Mouse (Mus musculus) limb, embryonic 14.5 days (tissue): Measurements from ENCODE around the gene Ablim1. TPM values are rescaled to one million over a fixed set of nuclear protein-coding genes. Genes with fewer than 3 reads are reported as not detected.

Experiments
- ATAC-seq: fragments of 200-750 bp; cut with Nextera tagmentation; 2 replicates; pipeline ENCODE4 v1.8.0; 2017; ENCODE audit warnings: low read depth, moderate number of reproducible peaks, moderate TSS enrichment; ENCODE audit not compliant: low FRiP score
- DNase-seq: peaks from one replicate; pipeline ENCODE4 v3.0.0-alpha.2; 2015; ENCODE audit warnings: low spot score
- H3K27ac ChIP-seq: fragments of 300-500 bp; sonication (generic); replicated peaks from 2 replicates; pipeline ENCODE4 v1.5.1; 2014; ENCODE audit warnings: low read depth, mild to moderate bottlenecking, low read length, moderate library complexity, mixed read lengths
- H3K27me3 ChIP-seq: fragments of 300-500 bp; sonication (generic); 2 replicates; pipeline ENCODE4 v1.6.1; 2014; ENCODE audit warnings: low read length, mixed read lengths; ENCODE audit not compliant: control insufficient read depth, insufficient read depth
- H3K36me3 ChIP-seq: fragments of 300-500 bp; sonication (generic); 2 replicates; pipeline ENCODE4 v1.6.1; 2014; ENCODE audit warnings: mild to moderate bottlenecking, low read length, moderate library complexity, mixed read lengths; ENCODE audit not compliant: control insufficient read depth, insufficient read depth
- H3K4me1 ChIP-seq: fragments of 300-500 bp; sonication (generic); 2 replicates; pipeline ENCODE4 v1.6.1; 2014; ENCODE audit warnings: antibody characterized with exemption, low read length, mixed read lengths; ENCODE audit not compliant: control insufficient read depth, insufficient read depth
- H3K4me2 ChIP-seq: fragments of 300-500 bp; sonication (generic); replicated peaks from 2 replicates; pipeline ENCODE4 v1.6.1; 2014; ENCODE audit warnings: low read depth, mild to moderate bottlenecking, low read length, moderate library complexity; ENCODE audit not compliant: severe bottlenecking
- H3K4me3 ChIP-seq: fragments of 300-500 bp; sonication (generic); replicated peaks from 2 replicates; pipeline ENCODE4 v1.5.1; 2014; ENCODE audit warnings: low read length
- H3K9ac ChIP-seq: fragments of 300-500 bp; sonication (generic); 2 replicates; pipeline ENCODE4 v1.6.1; 2014; ENCODE audit warnings: mild to moderate bottlenecking, low read depth, low read length, moderate library complexity; ENCODE audit not compliant: severe bottlenecking
- H3K9me3 ChIP-seq: fragments of 300-500 bp; sonication (generic); 2 replicates; pipeline ENCODE4 v1.6.1; 2016; ENCODE audit warnings: low read length; ENCODE audit not compliant: control insufficient read depth
- POLR2A ChIP-seq: fragments of 200-500 bp; IDR thresholded peaks from 2 replicates; pipeline ENCODE4 v1.8.0; 2012; ENCODE audit warnings: inconsistent platforms, mild to moderate bottlenecking, moderate library complexity, borderline replicate concordance; ENCODE audit not compliant: insufficient read depth, insufficient read length; ENCODE audit errors: extremely low read depth
- WGBS: fragments of 180-500 bp; shearing (Covaris S2); extraction: QIAGEN DNeasy Blood & Tissue Kit; methylation state at CpG from one replicate; pipeline ENCODE4 v1.1.7; 2014; 5-methylcytosine and 5-hydroxymethylcytosine counted together
- polyA plus RNA-seq, 2 experiments: library from polyadenylated mRNA; depleted of rRNA in 1 of 2; stranded (reverse) in 1 of 2; unstranded in 1 of 2; fragments of >200 nt; fragmentation: Nextera tagmentation in 1 of 2; extraction: Ambion mirVana in 1 of 2; gene quantifications; 2 replicates each; pipeline versions ENCODE4 v1.2.1 to v1.2.3; 2012 to 2014

Gene Ablim1
- polyA plus RNA-seq, 2 experiments = 30.6 to 76.9 TPM

DNA sequence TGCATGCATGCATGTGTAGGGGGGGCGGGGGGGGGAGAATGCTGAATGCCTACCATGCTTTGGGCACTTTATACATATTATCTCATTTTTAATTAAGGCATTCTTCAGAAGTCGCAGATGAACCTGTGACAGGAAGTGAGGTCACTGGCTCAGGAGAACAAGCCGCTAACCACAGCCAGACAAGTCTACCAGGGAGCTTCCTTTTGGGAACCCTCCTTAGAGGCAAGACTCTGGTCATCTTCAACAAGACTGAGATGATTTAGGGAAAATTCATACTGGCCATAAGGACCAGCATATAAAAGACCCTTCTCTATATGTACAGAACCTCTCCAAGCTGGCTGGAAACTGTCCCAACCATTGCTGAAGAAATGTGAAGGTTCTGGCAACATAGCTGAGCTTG, 195.1 kb downstream of the Ablim1 start:
- Histone ChIP-seq H3K36me3 (no peaks in the 10 kb centered on the region), H3K9me3 (no peaks in the 10 kb centered on the region), H3K27me3 (no peaks in the 10 kb centered on the region), H3K27ac (peak overlapping the region; percentile 83), H3K4me1 (peaks cover 42% of the 10 kb centered on the region), H3K4me2 (peak overlapping the region; percentile 47; the same call in 1 of the 2 replicates), H3K4me3 (no peak overlapping the region), H3K9ac (no peak overlapping the region)
- no peak for TF ChIP-seq POLR2A
- ATAC-seq = no peak
- DNase-seq = no peak
- WGBS = 63% methylated on average over 3 of the region's 3 CpGs

DNA sequence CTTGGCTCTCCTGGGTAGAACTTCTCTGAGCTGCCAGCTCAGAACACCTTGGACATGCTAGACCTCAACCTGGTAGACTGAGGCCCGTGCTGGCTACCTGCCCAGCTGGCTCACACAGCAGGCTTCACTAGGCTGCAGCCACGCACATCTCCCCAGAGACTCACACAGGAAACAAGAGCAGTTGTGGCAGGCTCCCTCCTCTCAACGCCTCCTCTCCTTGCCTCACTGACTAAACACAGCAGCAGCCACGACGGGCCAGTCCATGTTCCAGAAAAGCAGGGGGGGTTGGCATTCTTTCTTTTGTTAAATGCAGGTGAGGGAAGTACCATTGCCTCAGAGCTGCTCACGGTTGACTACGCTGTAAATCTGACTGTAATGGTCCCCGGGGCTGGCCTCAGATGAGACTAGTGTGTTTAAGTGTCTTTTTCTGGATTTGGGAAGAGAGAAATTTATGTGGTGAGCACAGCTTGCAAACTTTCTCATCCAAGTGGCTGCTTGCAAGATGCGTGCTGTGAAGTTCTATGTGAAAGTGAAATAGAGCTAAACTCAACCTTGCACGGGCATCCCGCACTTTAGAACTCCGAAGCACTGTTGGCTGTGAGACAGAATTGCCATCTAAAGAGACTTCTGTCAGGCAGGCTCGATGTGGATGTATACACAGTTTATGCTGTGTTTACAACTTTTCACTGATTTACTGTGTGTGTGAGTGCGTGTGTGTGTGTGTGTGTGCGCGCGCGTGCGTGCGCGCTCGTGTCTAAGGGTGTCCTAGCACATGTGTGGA, 195.7 kb downstream of the Ablim1 start:
- no peaks in the 10 kb centered on the region for H3K27me3 ChIP-seq
- peaks cover 42% of the 10 kb centered on the region for H3K4me1 ChIP-seq
- TF ChIP-seq POLR2A = peak; percentile 64; the same call in 1 of the 2 replicates
- H3K27ac ChIP-seq = peak overlapping the region; percentile 83
- H3K4me2 ChIP-seq = peak overlapping the region; percentile 47
- peak overlapping the region; percentile 46 for H3K9ac ChIP-seq
- peak; percentile 87 for DNase-seq
- ATAC-seq = peak; percentile 68; the same call in 1 of the 2 replicates
- WGBS = 37% methylated on average over 22 of the region's 22 CpGs
- H3K36me3 ChIP-seq = no peaks in the 10 kb centered on the region
- H3K9me3 ChIP-seq = no peaks in the 10 kb centered on the region
- peak overlapping the region; percentile 38 for H3K4me3 ChIP-seq

DNA sequence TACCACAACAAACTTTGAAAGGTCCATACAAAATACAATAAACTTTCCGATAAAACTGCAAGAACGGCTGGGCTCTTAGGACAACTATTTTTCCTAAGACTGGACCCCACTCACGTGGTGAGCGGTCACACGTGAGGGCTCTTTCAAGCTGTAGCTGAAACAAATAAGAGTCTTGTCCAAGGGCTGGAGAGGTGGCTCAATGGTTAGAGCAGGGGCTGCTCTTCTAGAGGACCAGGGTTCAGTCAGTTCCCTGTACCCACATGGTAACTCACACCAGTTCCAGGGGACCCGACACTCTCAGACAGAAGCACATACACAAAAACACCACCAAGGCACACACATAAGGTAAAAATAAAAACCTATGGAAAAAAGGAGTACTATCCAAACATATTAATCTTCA, 197.0 kb downstream of the Ablim1 start:
- no peaks in the 10 kb centered on the region for H3K9me3 ChIP-seq
- no peak for ATAC-seq
- peak overlapping the region; percentile 38; the same call in 1 of the 2 replicates for H3K9ac ChIP-seq
- peaks cover 37% of the 10 kb centered on the region for H3K4me1 ChIP-seq
- H3K4me2 ChIP-seq = peak overlapping the region; percentile 47
- no peak for TF ChIP-seq POLR2A
- no peaks in the 10 kb centered on the region for H3K36me3 ChIP-seq
- peak overlapping the region; percentile 38 for H3K4me3 ChIP-seq
- no peak overlapping the region; the same call in 1 of the 2 replicates for H3K27ac ChIP-seq
- no peaks in the 10 kb centered on the region for H3K27me3 ChIP-seq
- WGBS = 40% methylated on average over 6 of the region's 6 CpGs
- no peak for DNase-seq

DNA sequence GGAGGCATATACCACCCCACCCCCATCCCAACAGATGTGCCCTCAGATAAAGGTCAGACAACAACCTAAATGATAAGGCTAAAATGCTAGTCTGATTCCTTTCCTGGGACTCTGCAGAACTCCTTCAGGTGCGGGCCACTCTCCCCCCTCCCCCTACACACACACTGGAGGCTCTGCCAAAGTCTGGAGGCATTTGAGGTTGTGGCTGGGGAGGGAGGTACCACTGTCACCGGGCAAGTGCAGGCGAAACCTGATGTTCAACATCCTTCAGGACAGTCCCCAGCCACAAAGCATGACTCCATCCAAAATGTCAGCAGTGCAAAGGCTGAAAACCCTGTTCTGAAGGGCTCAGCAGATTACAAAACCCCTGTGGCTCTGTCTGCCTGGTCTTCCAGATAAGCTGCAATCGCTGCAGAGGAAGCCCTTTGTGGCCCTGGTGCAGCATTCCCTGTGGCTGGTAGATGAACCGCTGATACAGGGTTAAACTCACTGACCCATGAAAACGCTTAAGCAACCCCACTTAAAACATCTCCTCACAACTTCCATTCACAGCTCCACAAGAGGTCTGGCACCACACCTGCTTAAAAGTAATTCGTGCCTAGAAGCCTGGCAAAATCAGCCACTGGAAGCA, 197.7 kb downstream of the Ablim1 start:
- H3K27ac ChIP-seq = 0 out of 2 replicates have a peak overlapping the region, but pooled peaks have one; percentile 28
- H3K4me3 ChIP-seq = peak overlapping the region; percentile 38
- H3K36me3 ChIP-seq = no peaks in the 10 kb centered on the region
- H3K27me3 ChIP-seq = no peaks in the 10 kb centered on the region
- TF ChIP-seq POLR2A = no peak
- peak overlapping the region; percentile 47 for H3K4me2 ChIP-seq
- H3K9me3 ChIP-seq = no peaks in the 10 kb centered on the region
- no peak for DNase-seq
- 4% methylated on average over 7 of the region's 7 CpGs for WGBS
- 0 out of 2 replicates have a peak overlapping the region, but pooled peaks have one; percentile 38 for H3K9ac ChIP-seq
- peaks cover 37% of the 10 kb centered on the region for H3K4me1 ChIP-seq
- no peak for ATAC-seq

DNA sequence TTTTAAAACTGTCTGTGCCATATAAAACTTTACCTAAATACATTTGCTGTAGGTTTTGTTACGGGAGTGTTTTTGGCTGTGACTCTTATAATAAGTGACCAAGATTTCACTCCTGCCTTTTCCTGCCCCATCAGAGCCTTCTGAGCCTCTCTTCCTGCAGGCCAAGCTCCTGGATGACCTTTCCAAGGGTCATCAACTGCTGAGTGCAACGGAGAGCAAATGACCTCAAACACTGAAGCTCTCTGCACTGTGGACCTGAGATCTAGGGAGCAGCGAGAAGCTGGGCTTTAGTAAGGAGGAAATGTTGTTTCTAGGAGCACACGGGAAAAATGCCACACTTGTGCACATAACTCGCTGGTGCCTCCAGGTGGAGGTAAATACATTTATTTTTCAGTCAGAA, 199.0 kb downstream of the Ablim1 start:
- no peak for TF ChIP-seq POLR2A
- H3K4me1 ChIP-seq = peaks cover 37% of the 10 kb centered on the region
- no peak for ATAC-seq
- no peaks in the 10 kb centered on the region for H3K36me3 ChIP-seq
- no peaks in the 10 kb centered on the region for H3K27me3 ChIP-seq
- H3K4me2 ChIP-seq = no peak overlapping the region
- H3K9ac ChIP-seq = no peak overlapping the region
- DNase-seq = no peak
- 49% methylated on average over 5 of the region's 5 CpGs for WGBS
- H3K9me3 ChIP-seq = no peaks in the 10 kb centered on the region
- no peak overlapping the region for H3K4me3 ChIP-seq
- no peak overlapping the region for H3K27ac ChIP-seq
